Mouse (Mus musculus): Measurements from ENCODE around the gene Dlg3. TPM values are rescaled to one million over a fixed set of nuclear protein-coding genes. Genes with fewer than 3 reads are reported as not detected.

Dlg3 gene
- polyA plus RNA-seq, 1 experiment from 2014 or later: 2.7 TPM

GRCm38 (mm10) chrX:100778397-100778796 lies 10.9 kb downstream of the Dlg3 start:
- no peaks in the 10 kb centered on the region for H3K36me3 ChIP-seq (ENCODE audit: control insufficient read depth, insufficient read depth, low read length)
- no peaks in the 10 kb centered on the region; the same call in none of the 2 replicates for H3K27me3 ChIP-seq (replicated peaks; ENCODE audit: control insufficient read depth, insufficient read depth, low read length)
- H3K9me3 ChIP-seq (ENCODE audit: control insufficient read depth, low read length): no peaks in the 10 kb centered on the region
- no peak overlapping the region for H3K27ac ChIP-seq (ENCODE audit: low read depth, low read length)
- no peak overlapping the region; the same call in 1 of the 2 replicates for H3K9ac ChIP-seq (ENCODE audit: low read depth, low read length)
- H3K4me1 ChIP-seq (replicated peaks; ENCODE audit: control insufficient read depth, insufficient read depth, low read length): no peaks in the 10 kb centered on the region; the same call in 1 of the 2 replicates
- H3K4me2 ChIP-seq: peak overlapping the region; percentile 65
- peak overlapping the region; percentile 29 for H3K4me3 ChIP-seq (ENCODE audit: low read depth, low read length)
- 51% methylated on average over 5 of the region's 5 CpGs for WGBS
- no peak for DNase-seq (ENCODE audit: low spot score)
- no peak for ATAC-seq (replicated peaks; ENCODE audit: low FRiP score)

DNA sequence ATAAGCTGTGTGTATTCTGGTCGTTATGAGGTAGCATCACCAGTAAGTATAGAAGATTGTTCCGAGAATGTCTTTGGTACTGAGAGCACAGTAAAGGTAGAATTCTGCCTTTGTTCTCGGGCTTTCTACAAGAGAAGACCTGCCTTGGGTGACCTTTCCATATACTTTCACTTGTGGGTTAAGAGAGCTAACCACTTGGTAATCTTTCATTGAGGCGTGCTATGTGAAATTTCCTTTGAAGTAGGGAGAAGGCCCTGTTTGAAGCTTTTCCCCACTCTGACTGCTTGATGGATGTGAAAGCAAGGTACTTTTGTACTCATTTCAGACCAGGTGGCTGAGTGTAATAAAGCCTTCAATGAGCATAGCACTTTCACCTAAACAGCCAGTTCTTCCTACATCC lies 21.8 kb downstream of the Dlg3 start:
- Histone ChIP-seq H3K4me2 (no peak overlapping the region), H3K9ac (ENCODE audit: low read depth, low read length) (no peak overlapping the region), H3K4me1 (replicated peaks; ENCODE audit: control insufficient read depth, insufficient read depth, low read length) (no peaks in the 10 kb centered on the region), H3K27ac (ENCODE audit: low read depth, low read length) (no peak overlapping the region), H3K36me3 (ENCODE audit: control insufficient read depth, insufficient read depth, low read length) (no peaks in the 10 kb centered on the region), H3K27me3 (replicated peaks; ENCODE audit: control insufficient read depth, insufficient read depth, low read length) (no peaks in the 10 kb centered on the region; the same call in 1 of the 2 replicates), H3K9me3 (ENCODE audit: control insufficient read depth, low read length) (no peaks in the 10 kb centered on the region), H3K4me3 (ENCODE audit: low read depth, low read length) (no peak overlapping the region)
- 81% methylated on average over 4 of the region's 4 CpGs for WGBS
- DNase-seq (ENCODE audit: low spot score) (no peak), ATAC-seq (replicated peaks; ENCODE audit: low FRiP score) (no peak)

DNA sequence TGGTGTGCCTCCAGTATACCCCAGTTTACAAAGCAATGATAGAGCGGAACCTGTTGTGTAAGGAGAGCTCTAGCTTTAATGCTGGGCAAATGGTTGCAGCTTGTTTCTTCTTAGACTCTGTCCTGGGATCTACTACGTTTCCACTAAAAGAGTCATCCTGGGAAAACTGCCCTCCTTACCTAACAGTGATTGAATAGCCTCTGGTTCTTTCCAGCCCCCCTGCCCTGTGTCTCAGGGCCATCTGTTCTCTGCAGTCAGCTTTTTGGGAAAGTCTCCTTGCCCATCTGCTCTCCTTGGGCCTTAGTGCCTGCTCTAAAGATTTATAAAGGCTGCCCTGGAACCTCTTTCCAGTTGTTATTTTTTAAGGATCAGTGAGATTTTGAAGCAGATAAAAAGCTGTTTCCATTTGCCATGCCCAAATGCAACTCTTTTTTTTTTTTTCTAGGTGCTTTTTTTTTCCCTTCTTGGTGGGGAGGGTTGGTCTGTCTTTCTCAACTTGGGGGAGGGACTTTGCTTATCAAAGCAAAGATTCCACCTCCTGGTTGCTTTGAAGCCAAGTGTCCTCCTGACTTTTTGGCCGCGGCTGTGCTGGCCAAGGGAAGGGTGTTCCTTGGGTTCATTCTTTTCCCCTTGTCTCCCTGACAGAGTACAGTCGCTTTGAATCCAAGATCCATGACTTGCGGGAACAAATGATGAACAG lies 28.7 kb downstream of the Dlg3 start:
- Histone ChIP-seq H3K27me3 (replicated peaks; ENCODE audit: control insufficient read depth, insufficient read depth, low read length) (no peaks in the 10 kb centered on the region; the same call in 1 of the 2 replicates), H3K9me3 (ENCODE audit: control insufficient read depth, low read length) (no peaks in the 10 kb centered on the region), H3K36me3 (ENCODE audit: control insufficient read depth, insufficient read depth, low read length) (no peaks in the 10 kb centered on the region), H3K9ac (ENCODE audit: low read depth, low read length) (no peak overlapping the region), H3K4me3 (ENCODE audit: low read depth, low read length) (no peak overlapping the region), H3K27ac (ENCODE audit: low read depth, low read length) (no peak overlapping the region), H3K4me2 (no peak overlapping the region), H3K4me1 (replicated peaks; ENCODE audit: control insufficient read depth, insufficient read depth, low read length) (no peaks in the 10 kb centered on the region)
- DNase-seq (ENCODE audit: low spot score) (no peak), ATAC-seq (replicated peaks; ENCODE audit: low FRiP score) (no peak)
- 73% methylated on average over 6 of the region's 6 CpGs for WGBS

DNA sequence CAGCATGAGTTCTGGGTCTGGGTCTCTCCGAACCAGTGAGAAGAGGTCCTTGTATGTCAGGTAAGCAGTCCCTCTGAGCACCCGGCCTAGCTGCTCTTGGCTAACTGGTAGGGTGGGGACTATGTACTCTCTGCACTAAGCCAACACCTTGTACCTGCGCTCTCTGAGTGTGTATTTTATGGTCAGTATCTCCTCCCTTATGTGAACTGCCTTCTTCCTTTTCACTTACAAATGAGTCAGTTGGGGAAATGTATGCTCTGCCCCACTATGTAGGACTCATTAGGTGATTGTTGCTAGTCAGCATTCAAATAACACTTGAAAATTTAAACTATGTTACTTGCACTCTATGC lies 29.2 kb downstream of the Dlg3 start:
- Histone ChIP-seq H3K27ac (ENCODE audit: low read depth, low read length) (no peak overlapping the region), H3K36me3 (ENCODE audit: control insufficient read depth, insufficient read depth, low read length) (no peaks in the 10 kb centered on the region), H3K27me3 (replicated peaks; ENCODE audit: control insufficient read depth, insufficient read depth, low read length) (no peaks in the 10 kb centered on the region; the same call in 1 of the 2 replicates), H3K9ac (ENCODE audit: low read depth, low read length) (no peak overlapping the region), H3K4me1 (replicated peaks; ENCODE audit: control insufficient read depth, insufficient read depth, low read length) (no peaks in the 10 kb centered on the region), H3K4me2 (no peak overlapping the region), H3K4me3 (ENCODE audit: low read depth, low read length) (no peak overlapping the region), H3K9me3 (ENCODE audit: control insufficient read depth, low read length) (no peaks in the 10 kb centered on the region)
- DNase-seq (ENCODE audit: low spot score): no peak
- WGBS: 84% methylated on average over 3 of the region's 3 CpGs
- ATAC-seq (replicated peaks; ENCODE audit: low FRiP score): no peak

DNA sequence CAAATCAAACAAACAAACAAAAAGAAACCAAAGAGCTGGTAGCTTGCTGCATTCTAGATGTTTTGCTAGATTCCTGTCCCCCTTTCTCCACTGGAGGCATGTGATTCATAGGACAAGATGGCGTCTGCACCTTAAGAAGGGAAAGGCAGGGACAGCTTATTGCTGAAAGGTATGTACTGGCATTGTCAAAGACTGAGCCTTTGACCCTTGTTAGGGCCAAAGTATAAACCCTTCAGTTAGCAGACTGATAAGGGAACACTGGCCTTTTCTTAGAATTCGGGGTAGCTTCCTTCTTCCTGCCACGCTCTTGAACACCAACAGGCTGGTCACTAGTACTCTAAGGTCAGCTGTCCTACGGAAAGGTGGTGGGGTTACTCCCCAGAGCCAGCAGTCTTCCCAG lies 29.8 kb downstream of the Dlg3 start:
- 63% methylated on average over 4 of the region's 4 CpGs for WGBS
- Histone ChIP-seq H3K4me1 (replicated peaks; ENCODE audit: control insufficient read depth, insufficient read depth, low read length) (no peaks in the 10 kb centered on the region), H3K27ac (ENCODE audit: low read depth, low read length) (no peak overlapping the region), H3K9me3 (ENCODE audit: control insufficient read depth, low read length) (no peaks in the 10 kb centered on the region), H3K4me2 (no peak overlapping the region), H3K9ac (ENCODE audit: low read depth, low read length) (no peak overlapping the region), H3K4me3 (ENCODE audit: low read depth, low read length) (no peak overlapping the region), H3K36me3 (ENCODE audit: control insufficient read depth, insufficient read depth, low read length) (no peaks in the 10 kb centered on the region), H3K27me3 (replicated peaks; ENCODE audit: control insufficient read depth, insufficient read depth, low read length) (no peaks in the 10 kb centered on the region; the same call in 1 of the 2 replicates)
- ATAC-seq (replicated peaks; ENCODE audit: low FRiP score) (no peak), DNase-seq (ENCODE audit: low spot score) (no peak)

DNA sequence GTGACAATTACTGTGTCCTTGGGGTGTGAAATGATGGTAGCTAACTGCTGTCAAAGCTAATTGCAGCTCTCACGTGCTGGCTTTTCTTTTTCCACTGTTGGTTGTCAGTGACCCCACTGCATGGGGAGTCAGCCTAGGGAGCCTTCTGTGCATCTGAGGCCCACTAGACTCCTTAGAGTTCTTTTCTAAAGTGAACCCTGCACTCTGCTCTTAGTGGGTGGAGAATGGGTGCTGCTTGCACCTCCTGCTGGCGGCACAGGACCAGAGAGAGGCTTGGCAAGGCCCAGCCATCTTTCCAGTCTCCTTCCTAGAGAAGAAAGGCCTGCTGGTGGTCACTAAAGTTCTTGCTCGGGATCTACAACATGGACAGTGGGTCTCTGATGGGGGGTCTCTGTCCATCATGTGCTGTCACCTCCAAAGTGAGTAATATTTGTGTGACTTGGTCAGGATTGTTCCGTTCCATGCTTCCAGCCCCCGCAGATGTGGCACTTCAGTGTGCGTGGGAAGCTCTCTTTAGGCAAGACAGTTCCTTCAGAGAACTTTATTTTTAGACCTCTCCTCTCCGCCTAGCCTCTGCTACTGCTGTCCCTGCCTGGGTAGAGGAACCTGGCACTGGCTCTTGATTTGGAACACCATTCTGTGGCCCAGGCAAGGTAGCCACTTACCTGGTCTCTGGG lies 30.5 kb downstream of the Dlg3 start:
- Histone ChIP-seq H3K36me3 (ENCODE audit: control insufficient read depth, insufficient read depth, low read length) (no peaks in the 10 kb centered on the region), H3K4me3 (ENCODE audit: low read depth, low read length) (no peak overlapping the region), H3K9me3 (ENCODE audit: control insufficient read depth, low read length) (no peaks in the 10 kb centered on the region), H3K4me2 (no peak overlapping the region), H3K27me3 (replicated peaks; ENCODE audit: control insufficient read depth, insufficient read depth, low read length) (no peaks in the 10 kb centered on the region; the same call in 1 of the 2 replicates), H3K27ac (ENCODE audit: low read depth, low read length) (no peak overlapping the region), H3K4me1 (replicated peaks; ENCODE audit: control insufficient read depth, insufficient read depth, low read length) (no peaks in the 10 kb centered on the region), H3K9ac (ENCODE audit: low read depth, low read length) (no peak overlapping the region)
- WGBS: 58% methylated on average over 7 of the region's 7 CpGs
- DNase-seq (ENCODE audit: low spot score): no peak
- no peak for ATAC-seq (replicated peaks; ENCODE audit: low FRiP score)

GRCm38 (mm10) chrX:100800643-100801042 lies 33.1 kb downstream of the Dlg3 start:
- H3K4me2 ChIP-seq: no peak overlapping the region
- DNase-seq (ENCODE audit: low spot score) (no peak), ATAC-seq (replicated peaks; ENCODE audit: low FRiP score) (no peak)
- no peak overlapping the region for H3K27ac ChIP-seq (ENCODE audit: low read depth, low read length)
- no peak overlapping the region for H3K9ac ChIP-seq (ENCODE audit: low read depth, low read length)
- WGBS: 49% methylated on average over 2 of the region's 2 CpGs
- H3K9me3 ChIP-seq (ENCODE audit: control insufficient read depth, low read length): no peaks in the 10 kb centered on the region
- no peaks in the 10 kb centered on the region for H3K36me3 ChIP-seq (ENCODE audit: control insufficient read depth, insufficient read depth, low read length)
- no peak overlapping the region for H3K4me3 ChIP-seq (ENCODE audit: low read depth, low read length)
- no peaks in the 10 kb centered on the region for H3K4me1 ChIP-seq (replicated peaks; ENCODE audit: control insufficient read depth, insufficient read depth, low read length)
- H3K27me3 ChIP-seq (replicated peaks; ENCODE audit: control insufficient read depth, insufficient read depth, low read length): no peaks in the 10 kb centered on the region; the same call in none of the 2 replicates

DNA sequence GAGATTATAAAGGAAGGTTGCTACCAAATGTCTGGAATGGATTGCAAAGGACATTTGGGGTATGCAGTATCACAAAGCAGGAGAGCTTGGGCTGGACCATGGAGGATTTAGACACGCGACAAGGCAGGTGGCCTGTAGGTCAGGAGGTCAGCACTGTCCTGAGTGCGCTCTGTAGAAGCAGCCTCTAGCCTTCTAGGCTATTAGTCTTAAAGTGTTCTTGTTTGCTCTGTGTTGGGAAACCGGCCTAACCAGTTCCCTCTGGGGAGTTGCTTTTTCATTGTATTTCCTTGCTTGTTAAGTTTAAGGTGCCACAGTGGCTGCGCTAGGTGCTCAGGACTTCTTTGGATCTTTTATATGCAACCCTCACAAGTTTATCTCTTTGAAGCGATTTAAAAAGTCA lies 34.5 kb downstream of the Dlg3 start:
- Histone ChIP-seq H3K27ac (ENCODE audit: low read depth, low read length) (no peak overlapping the region), H3K4me2 (no peak overlapping the region), H3K9ac (ENCODE audit: low read depth, low read length) (no peak overlapping the region), H3K9me3 (ENCODE audit: control insufficient read depth, low read length) (no peaks in the 10 kb centered on the region), H3K36me3 (ENCODE audit: control insufficient read depth, insufficient read depth, low read length) (no peaks in the 10 kb centered on the region), H3K4me3 (ENCODE audit: low read depth, low read length) (no peak overlapping the region), H3K27me3 (replicated peaks; ENCODE audit: control insufficient read depth, insufficient read depth, low read length) (no peaks in the 10 kb centered on the region; the same call in none of the 2 replicates), H3K4me1 (replicated peaks; ENCODE audit: control insufficient read depth, insufficient read depth, low read length) (no peaks in the 10 kb centered on the region)
- no peak for DNase-seq (ENCODE audit: low spot score)
- ATAC-seq (replicated peaks; ENCODE audit: low FRiP score): no peak
- 72% methylated on average over 6 of the region's 6 CpGs for WGBS

- DNase-seq (ENCODE audit: low spot score): no peak
Measured at GRCm38 (mm10) chrX:100811129-100811528, 43.6 kb downstream of the Dlg3 start.

More at GRCm38 (mm10) chrX:100811129-100811528, 43.6 kb downstream of the Dlg3 start:
- Histone ChIP-seq H3K9ac (ENCODE audit: low read depth, low read length) (no peak overlapping the region), H3K9me3 (ENCODE audit: control insufficient read depth, low read length) (no peaks in the 10 kb centered on the region), H3K27me3 (replicated peaks; ENCODE audit: control insufficient read depth, insufficient read depth, low read length) (no peaks in the 10 kb centered on the region; the same call in none of the 2 replicates), H3K36me3 (ENCODE audit: control insufficient read depth, insufficient read depth, low read length) (no peaks in the 10 kb centered on the region; the same call in 1 of the 2 replicates), H3K4me2 (no peak overlapping the region), H3K4me1 (replicated peaks; ENCODE audit: control insufficient read depth, insufficient read depth, low read length) (no peaks in the 10 kb centered on the region), H3K4me3 (ENCODE audit: low read depth, low read length) (no peak overlapping the region), H3K27ac (ENCODE audit: low read depth, low read length) (no peak overlapping the region)
- ATAC-seq (replicated peaks; ENCODE audit: low FRiP score): no peak
- 86% methylated on average over 4 of the region's 4 CpGs for WGBS

All from liver, embryonic 11.5 days (tissue).